Mouse (Mus musculus): ENCODE measurements around the gene 1600015I10Rik.

Gene 1600015I10Rik

DNA sequence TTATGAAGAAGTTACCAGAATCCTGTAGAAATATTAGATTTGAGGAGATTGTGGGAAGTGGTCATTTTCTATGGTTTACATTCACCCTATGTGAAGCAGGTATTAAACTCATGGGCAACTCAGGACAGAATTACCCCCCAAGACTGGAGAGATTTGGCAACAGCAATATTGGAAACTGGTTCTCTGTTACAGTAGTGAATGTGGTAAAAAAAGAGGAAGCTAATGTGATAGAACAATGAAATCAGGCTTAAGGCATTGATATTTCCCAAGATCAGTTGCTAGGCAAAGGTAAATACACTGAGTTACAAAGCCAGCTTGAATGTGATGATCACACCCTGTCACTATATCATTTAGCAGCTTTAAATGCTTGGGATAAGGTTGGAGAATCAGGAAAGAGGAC is 38.2 kb downstream of the 1600015I10Rik start:
- no peak for DNase-seq

GRCm38 (mm10) chr6:48974663-48975062 is 45.0 kb downstream of the 1600015I10Rik start, which contains the start of gene Doxl2:
Doxl2 (plus strand) TSS chr6:48974963.
- DNase-seq: no peak

- DNase-seq: no peak
Measured at GRCm38 (mm10) chr6:48979616-48980015, 49.9 kb downstream of the 1600015I10Rik start.

DNA sequence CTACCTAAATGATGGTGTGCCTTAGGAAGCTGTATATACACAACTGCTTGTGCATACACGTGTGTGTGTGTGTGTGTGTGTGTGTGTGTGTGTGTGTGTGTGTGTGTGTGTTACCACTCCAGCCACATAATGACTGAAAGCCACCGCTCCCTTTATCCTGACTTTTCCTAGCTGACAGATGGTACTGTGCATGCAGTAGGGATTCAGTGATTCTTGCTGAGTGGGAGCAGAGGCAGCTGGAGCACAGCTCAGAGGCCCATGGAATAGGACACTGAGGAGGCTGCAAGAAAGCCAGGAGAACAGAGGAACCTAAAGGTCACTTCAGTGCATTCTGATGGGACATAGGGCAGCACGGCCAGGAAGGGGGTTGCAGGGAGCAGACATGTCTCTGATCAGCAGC is 52.6 kb downstream of the 1600015I10Rik start:
- DNase-seq: no peak
